Mouse (Mus musculus): ENCODE data around the gene Tubgcp5.
A peak's percentile ranks its signal among the peaks of the same experiment; 100 is the strongest.

Tubgcp5 gene

DNA sequence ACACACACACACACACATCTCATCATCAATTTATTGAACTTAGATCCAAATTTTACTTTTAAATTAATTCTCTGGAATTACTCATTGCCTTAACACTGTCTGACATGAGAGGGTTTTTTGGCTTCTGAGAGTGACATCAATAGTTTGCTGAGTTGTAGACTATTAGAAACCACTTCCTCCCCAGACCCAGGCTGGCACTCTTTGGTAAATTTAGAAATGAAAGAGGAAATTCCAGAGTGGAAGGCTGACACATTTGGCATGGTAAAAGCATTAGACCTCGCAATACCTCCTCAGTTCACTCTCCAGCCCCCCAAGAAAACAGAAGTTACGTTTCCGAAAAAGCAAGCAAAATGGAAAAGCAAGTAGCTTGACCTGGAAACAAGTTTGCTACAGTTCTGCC, 58.8 kb downstream of the Tubgcp5 start:
- peak; percentile 45 for DNase-seq (ENCODE audit: low spot score)

DNA sequence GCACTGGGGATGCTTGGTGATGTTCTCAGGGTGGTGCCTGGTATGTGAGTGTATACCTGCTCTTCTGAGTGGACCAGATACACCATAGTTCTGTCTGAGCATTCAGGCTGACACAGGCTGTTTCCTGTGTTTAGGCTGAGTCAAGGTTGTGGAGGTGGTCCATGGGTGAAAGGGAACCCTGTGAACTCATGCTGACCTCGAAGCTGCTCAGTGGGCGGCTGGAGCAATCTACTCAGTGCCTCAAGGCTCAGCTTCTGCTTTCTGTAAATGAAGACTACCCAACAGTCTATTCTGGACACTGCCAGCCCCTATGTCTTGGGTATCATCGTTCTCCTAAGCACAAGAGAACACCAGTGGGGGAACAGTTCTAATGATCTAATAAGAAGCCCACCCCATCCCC, 61.6 kb downstream of the Tubgcp5 start:
- peak; percentile 23 for DNase-seq (ENCODE audit: low spot score)

GRCm38 (mm10) chr7:55856741-55857140, 62.8 kb downstream of the Tubgcp5 start:
- DNase-seq (ENCODE audit: low spot score) = no peak

DNA sequence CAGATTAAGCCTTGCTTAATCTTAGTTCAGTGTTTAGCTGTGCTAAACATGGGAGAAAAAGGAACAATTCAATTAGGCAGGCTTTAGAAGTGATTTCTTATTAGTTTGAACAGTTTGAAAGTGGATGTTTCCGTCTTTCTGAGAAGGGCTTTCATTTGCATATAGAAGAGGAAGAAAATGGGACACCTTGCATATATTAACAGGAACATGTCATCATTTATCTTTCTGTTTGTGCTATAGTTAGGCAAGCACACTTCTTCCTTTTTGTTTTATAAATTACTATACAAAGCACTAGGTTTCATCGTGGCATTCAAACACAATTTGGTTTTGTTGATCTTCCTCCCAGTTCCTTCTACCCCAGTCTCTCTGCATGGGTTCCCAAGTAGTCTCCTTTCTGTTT, 63.8 kb downstream of the Tubgcp5 start:
- DNase-seq (ENCODE audit: low spot score) = no peak

GRCm38 (mm10) chr7:55858836-55859517, 65.0 kb downstream of the Tubgcp5 start:
- DNase-seq (ENCODE audit: low spot score) = no peak

- peak; percentile 18 for DNase-seq (ENCODE audit: low spot score)
These were observed 65.5 kb downstream of the Tubgcp5 start for GRCm38 (mm10) chr7:55859518-55859872.

GRCm38 (mm10) chr7:55859956-55860355, 66.0 kb downstream of the Tubgcp5 start:
- DNase-seq (ENCODE audit: low spot score) = no peak

DNA sequence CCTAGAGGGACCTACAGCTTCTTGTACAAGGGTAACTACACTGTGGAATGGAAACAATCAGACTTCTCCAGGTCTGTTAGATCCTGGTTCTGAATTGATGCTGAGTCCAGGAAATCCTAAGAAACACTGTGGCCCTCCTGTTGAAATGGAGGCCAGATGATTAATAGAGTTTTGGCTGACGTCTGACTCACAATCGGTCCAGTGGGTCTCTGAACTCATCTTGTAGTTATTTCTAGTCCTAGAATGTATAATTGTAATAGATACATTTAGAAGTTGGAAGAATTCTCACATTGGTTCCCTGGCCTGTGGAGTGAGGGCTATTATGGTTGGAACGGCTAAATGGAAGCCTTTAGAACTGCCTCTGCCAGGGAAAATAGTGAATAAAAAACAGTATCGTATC, 67.2 kb downstream of the Tubgcp5 start:
- DNase-seq (ENCODE audit: low spot score) = no peak

- DNase-seq (ENCODE audit: low spot score) = no peak
These were observed 71.1 kb downstream of the Tubgcp5 start for GRCm38 (mm10) chr7:55865044-55865443.

DNA sequence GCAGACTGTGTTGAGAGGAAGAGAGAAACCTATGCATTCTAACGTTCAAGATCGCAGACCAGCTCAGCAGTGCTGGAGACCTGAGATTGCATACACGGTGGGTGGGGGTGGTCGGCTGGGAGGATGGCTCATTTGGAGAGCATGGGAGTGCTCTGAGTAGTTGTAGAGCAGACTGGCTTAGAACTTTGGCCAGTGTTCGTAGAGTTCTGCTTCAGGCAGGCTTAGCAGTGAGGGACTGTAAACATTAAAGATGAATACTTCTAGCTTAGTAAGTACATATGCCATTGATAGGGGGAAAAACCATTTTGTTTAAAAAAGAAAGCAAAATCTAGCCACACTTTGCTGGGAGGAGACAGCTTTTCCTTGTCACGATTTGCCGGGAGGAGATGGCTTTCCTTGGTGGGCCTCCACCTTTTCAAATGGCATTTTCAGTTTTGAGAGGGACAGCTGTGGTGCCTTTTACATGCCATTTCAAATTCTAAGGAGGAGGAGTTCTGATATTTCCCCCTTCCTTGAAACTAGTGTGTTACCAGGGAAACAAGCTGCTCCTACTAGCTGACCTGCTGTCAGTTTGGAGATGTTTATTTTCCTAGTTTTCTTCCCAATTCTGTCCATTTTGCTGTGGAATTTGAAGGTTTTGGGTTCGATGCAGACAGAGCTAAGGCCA, 71.9 kb downstream of the Tubgcp5 start:
- no peak for DNase-seq (ENCODE audit: low spot score)

DNA sequence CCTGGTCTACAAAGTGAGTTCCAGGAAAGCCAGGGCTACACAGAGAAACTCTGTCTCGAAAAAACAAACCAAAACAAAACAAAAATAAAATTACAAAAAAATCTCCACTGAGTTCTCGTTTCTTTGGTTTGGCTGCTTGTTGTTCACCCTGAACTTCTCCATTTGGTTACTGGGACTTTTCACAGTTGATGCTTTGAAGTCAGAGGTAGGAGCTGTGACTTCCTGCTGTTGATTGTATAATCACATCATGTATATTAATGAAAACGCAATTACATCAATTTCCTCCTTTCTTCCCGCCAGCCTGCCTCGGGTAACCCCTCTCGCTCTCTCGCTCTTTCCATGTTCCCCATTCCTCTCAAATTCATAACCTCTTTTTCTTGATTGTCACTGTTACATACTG, 74.3 kb downstream of the Tubgcp5 start:
- peak; percentile 5 for DNase-seq (ENCODE audit: low spot score)

- no peak for DNase-seq (ENCODE audit: low spot score)
These were observed 75.3 kb downstream of the Tubgcp5 start for GRCm38 (mm10) chr7:55869220-55869619.

DNA sequence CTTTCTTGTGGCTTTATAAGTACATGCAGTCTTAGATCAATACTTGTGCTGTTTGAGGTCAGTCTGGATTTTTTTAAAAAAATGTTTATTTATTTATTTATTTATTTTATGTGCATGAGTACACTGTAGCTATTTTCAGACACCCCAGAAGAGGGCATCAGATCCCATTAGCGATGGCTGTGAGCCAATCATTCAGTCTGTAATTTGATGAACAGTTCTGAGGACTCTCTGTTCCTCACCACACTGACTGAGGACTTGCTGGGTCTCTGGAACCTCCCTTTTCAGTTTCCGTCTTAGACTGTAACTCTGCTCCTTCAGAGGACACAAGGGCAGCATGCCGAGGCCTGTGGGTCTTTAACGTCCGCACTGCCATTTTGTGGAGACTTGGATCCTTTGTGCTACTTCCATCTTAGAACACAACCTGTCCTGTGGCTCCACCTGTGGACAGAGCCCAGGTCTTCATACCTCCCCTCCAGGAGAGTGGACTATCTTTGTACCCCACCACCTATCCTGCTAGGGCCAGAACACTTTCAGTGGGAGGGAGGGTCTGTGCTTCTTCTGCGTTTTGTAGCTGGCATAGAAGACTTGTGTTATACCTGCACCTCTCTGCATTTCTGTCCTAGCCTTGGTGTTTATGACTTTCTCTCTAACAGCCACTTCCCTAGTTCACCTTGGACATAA, 76.5 kb downstream of the Tubgcp5 start:
- peak; percentile 19 for DNase-seq (ENCODE audit: low spot score)

DNA sequence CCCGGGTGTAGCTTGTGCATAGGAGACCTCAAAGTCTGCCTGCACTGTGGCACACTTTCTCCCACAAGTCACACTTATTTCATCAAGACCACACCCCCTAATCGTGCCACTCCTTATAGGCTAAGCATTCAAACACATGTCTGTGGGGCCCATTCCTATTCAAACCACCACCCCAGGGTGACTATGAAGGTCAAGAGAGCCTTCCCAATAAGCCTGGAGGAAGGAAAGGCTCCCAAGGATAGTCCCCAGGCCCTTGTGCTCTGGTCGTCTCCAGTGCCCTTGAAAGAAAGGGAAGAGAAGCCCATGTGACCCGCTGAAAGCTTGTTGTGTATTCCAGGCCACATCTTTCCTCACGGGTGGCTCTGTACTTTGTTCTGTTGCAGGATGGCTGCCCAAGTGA, 77.5 kb downstream of the Tubgcp5 start:
- DNase-seq (ENCODE audit: low spot score) = no peak

GRCm38 (mm10) chr7:55874703-55875102, 80.7 kb downstream of the Tubgcp5 start:
- no peak for DNase-seq (ENCODE audit: low spot score)

GRCm38 (mm10) chr7:55877721-55878120, 83.8 kb downstream of the Tubgcp5 start:
- DNase-seq (ENCODE audit: low spot score) = peak; percentile 54

DNA sequence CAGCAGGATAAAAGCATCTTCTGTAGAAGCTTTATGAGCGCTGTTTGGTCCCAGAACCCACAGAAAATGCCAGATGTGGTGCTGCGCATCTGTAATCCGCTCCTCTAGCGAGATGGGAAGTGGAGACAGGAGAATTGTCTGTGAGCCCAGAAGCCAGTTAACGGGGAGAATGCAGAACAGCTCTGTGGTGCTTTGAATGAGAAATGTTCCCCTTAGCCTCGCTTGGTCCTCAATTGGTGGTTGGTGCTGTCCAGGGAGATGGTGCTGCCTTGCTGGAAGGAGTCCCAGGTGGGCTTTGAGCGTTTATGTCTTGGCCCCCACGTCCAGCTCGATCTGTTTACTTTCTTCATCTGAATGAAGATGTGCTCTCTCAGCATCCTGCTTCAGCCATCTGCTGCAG, 86.9 kb downstream of the Tubgcp5 start:
- no peak for DNase-seq (ENCODE audit: low spot score)

Measured in lung, postnatal 25 days (tissue).